Mouse (Mus musculus) retina, postnatal 7 days (tissue): ENCODE data around the gene Qdpr.

Source experiments
- DNase-seq: peaks from one replicate; pipeline ENCODE4 v3.0.0-alpha.2; 2012; ENCODE audit warnings: low read depth, low spot score

Qdpr gene

GRCm38 (mm10) chr5:45384034-45384812 lies 65.8 kb downstream of the Qdpr start:
- no peak for DNase-seq
